ENCODE assay signal across 9 mouse cellular contexts in genomic region chr11:107506260-107506659, GRCm38 (mm10). TPM values are rescaled to one million over a fixed set of nuclear protein-coding genes. Genes with fewer than 3 reads are reported as not detected.
DNase-seq lines count a peak whose midpoint lies in the region; ATAC-seq and TF ChIP-seq lines count a peak whose summit lies in the region.
"Had no signal": no experiment of that assay in that cellular context is flagged by ENCODE, and none has a peak within 500 bp of the region (broad histone marks: within the 10 kb centered on the region; RNA-seq: fewer than 3 reads in every experiment).

No protein-coding gene starts in this region.

- 45% methylated on average over 1 of the region's 1 CpGs for WGBS in liver, postnatal 0 days (ENCODE audit: insufficient replicate concordance)

- intact Hi-C loops in gastrocnemius, adult 2 months (cut with DNase I), result no loop called here

- no peak for ATAC-seq in liver, postnatal 0 days

- H3K4me1 ChIP-seq in liver, postnatal 0 days (ENCODE audit: insufficient read depth), result peaks cover 13% of the 10 kb centered on the region

- peak; percentile 45 for TF ChIP-seq CTCF in gastrocnemius, adult 2 months (IDR thresholded peaks at IDR 0.05)
- peak; percentile 71 for TF ChIP-seq CTCF in liver, postnatal 0 days (IDR thresholded peaks at IDR 0.05; ENCODE audit: low read depth)

- H3K4me2 ChIP-seq in liver, postnatal 0 days (ENCODE audit: low read depth, low read length), result no peak overlapping the region
- H3K4me2 ChIP-seq: midbrain, embryonic 12.5 days had no signal

- TF ChIP-seq EP300 in liver, postnatal 0 days (IDR thresholded peaks at IDR 0.05; ENCODE audit: low read depth), result no peak

- H3K27me3 ChIP-seq in liver, postnatal 0 days (ENCODE audit: insufficient read depth, low read length), result no peaks in the 10 kb centered on the region

- no peak for DNase-seq in gastrocnemius, adult 2 months
- no peak for DNase-seq in gastrocnemius, postnatal 4 days (ENCODE audit: low spot score in 2 of 2)
- peak; percentile 77 for DNase-seq in 416B (ENCODE audit: low read depth)
- peak; percentile 29 for DNase-seq in T-cell, adult 2 months (ENCODE audit: low spot score)
- peak; percentile 32 for DNase-seq in liver, postnatal 0 days
- DNase-seq in layer of hippocampus, postnatal 25 days (ENCODE audit: extremely low spot score in 1 of 2, low spot score in 1 of 2), result no peak
- no peak for DNase-seq in layer of hippocampus, postnatal 14 days (ENCODE audit: low spot score in 2 of 2)
- DNase-seq in frontal cortex, postnatal 25 days (ENCODE audit: low spot score in 2 of 2), result no peak

- H3K4me3 ChIP-seq in gastrocnemius, adult 2 months, result no peak overlapping the region
- H3K4me3 ChIP-seq in liver, postnatal 0 days (ENCODE audit: low read depth, low read length), result no peak overlapping the region
- H3K4me3 ChIP-seq: midbrain, embryonic 12.5 days had no signal

- no peaks in the 10 kb centered on the region for H3K36me3 ChIP-seq in liver, postnatal 0 days (replicated peaks; ENCODE audit: insufficient read depth, low read length)
- H3K36me3 ChIP-seq: midbrain, embryonic 12.5 days had no signal

- H3K9me3 ChIP-seq in liver, postnatal 0 days (ENCODE audit: low read length), result no peaks in the 10 kb centered on the region
- H3K9me3 ChIP-seq: midbrain, embryonic 12.5 days had no signal

- no peak overlapping the region for H3K9ac ChIP-seq in liver, postnatal 0 days (replicated peaks)
- H3K9ac ChIP-seq: midbrain, embryonic 12.5 days had no signal

- H3K27ac ChIP-seq in gastrocnemius, adult 2 months, result no peak overlapping the region
- H3K27ac ChIP-seq in liver, postnatal 0 days (ENCODE audit: low read depth), result no peak overlapping the region
- H3K27ac ChIP-seq: midbrain, embryonic 12.5 days had no signal

RNA-seq across cellular contexts. Expression of gene Psmd12, which starts 27.0 kb away (rescaled TPM):
- total RNA-seq in gastrocnemius, adult 2 months (2021), result 100 to 1,000 TPM; 105 to 106 TPM
- total RNA-seq in gastrocnemius, postnatal 4 days (2021), result 100 to 1,000 TPM in 1 of 2 experiments, 10 to 100 TPM in 1; 83.7 to 107 TPM
- polyA plus RNA-seq in liver, postnatal 0 days (2015; fragmentation: Nextera tagmentation; extraction: Ambion mirVana), result 78.8 and 79.6 TPM in 2 replicates
- total RNA-seq in layer of hippocampus, postnatal 25 days (2021), result 10 to 100 TPM; 65.9 to 72.2 TPM
- 10 to 100 TPM; 70.5 to 72.9 TPM for total RNA-seq in layer of hippocampus, postnatal 14 days (2021)

RNA-seq across cellular contexts. Expression of gene Pitpnc1, which starts 35.8 kb away (rescaled TPM):
- total RNA-seq in gastrocnemius, adult 2 months (2021), result 100 to 1,000 TPM in 1 of 2 experiments, 10 to 100 TPM in 1; 59.4 to 114 TPM
- 10 to 100 TPM; 53.0 to 58.2 TPM for total RNA-seq in gastrocnemius, postnatal 4 days (2021)
- polyA plus RNA-seq in liver, postnatal 0 days (2015; fragmentation: Nextera tagmentation; extraction: Ambion mirVana), result 6.8 and 9.1 TPM in 2 replicates
- total RNA-seq in layer of hippocampus, postnatal 25 days (2021), result 10 to 100 TPM; 53.6 to 58.3 TPM
- 10 to 100 TPM; 50.5 to 72.8 TPM for total RNA-seq in layer of hippocampus, postnatal 14 days (2021)

RNA-seq across cellular contexts. Expression of gene Helz, which starts 41.5 kb away (rescaled TPM):
- total RNA-seq in gastrocnemius, adult 2 months (2021), result 10 to 100 TPM; 16.2 to 21.1 TPM
- total RNA-seq in gastrocnemius, postnatal 4 days (2021), result 10 to 100 TPM; 26.1 to 28.8 TPM
- 3.1 and 3.3 TPM in 2 replicates for polyA plus RNA-seq in liver, postnatal 0 days (2015; fragmentation: Nextera tagmentation; extraction: Ambion mirVana)
- total RNA-seq in layer of hippocampus, postnatal 25 days (2021), result 10 to 100 TPM; 39.7 to 44.4 TPM
- 10 to 100 TPM; 36.6 to 41.4 TPM for total RNA-seq in layer of hippocampus, postnatal 14 days (2021)

Comparison
In these comparisons a context has a peak if more than half of its experiments do, and no peak if none do; other contexts are left out.
1. DNase-seq: peak in 416B (single experiment), T-cell, adult 2 months (single experiment) and liver, postnatal 0 days (single experiment); none in gastrocnemius, adult 2 months (single experiment), gastrocnemius, postnatal 4 days (0 of 2), layer of hippocampus, postnatal 25 days (0 of 2), layer of hippocampus, postnatal 14 days (0 of 2) and frontal cortex, postnatal 25 days (0 of 2).